Mouse (Mus musculus) embryonic fibroblast, embryonic 13.5 days (primary cell): ENCODE data around the gene Fbxl20.

Experiments
- CTCF ChIP-seq: IDR thresholded peaks from 2 replicates; pipeline ENCODE4 v1.5.1; 2011; ENCODE audit warnings: mild to moderate bottlenecking, control low read depth, low read length, moderate library complexity, borderline replicate concordance; ENCODE audit not compliant: insufficient read depth
- POLR2A ChIP-seq: IDR thresholded peaks from 2 replicates; pipeline ENCODE4 v1.6.1; 2011; ENCODE audit warnings: low read depth, mild to moderate bottlenecking, control low read depth, low read length, moderate library complexity

DNA sequence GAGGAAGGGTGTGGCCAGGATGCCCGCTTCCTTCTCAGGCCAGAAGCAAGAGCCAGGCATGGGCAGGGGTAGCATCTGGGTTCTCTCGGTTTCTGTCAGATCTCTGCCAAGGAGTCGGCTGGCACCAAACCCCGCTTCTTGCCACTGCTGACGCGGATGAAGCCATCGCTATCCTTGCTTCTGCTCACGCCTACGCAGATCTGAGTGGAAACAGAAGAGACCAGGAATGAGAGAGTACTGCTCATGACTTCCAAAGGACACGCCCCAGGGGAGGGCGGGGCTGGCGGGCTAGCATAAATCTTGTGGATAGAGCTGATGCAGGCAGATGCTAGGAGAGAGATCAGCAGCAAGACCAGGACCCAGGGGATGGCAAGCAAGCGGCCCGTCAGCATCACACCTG, 112.3 kb downstream of the Fbxl20 start:
- TF ChIP-seq CTCF (no peak), POLR2A (no peak)
